Mouse (Mus musculus) lung, adult 2 months (tissue): Measurements from ENCODE around the gene Efna3.

Experiments used
- CTCF ChIP-seq: fragments of 200-500 bp; IDR thresholded peaks from 2 replicates; pipeline ENCODE4 v1.5.1; 2011; ENCODE audit warnings: mild to moderate bottlenecking, low read length, control low read depth; ENCODE audit not compliant: insufficient read depth
- POLR2A ChIP-seq: fragments of 200-500 bp; IDR thresholded peaks from 2 replicates; pipeline ENCODE4 v1.6.1; 2011; ENCODE audit warnings: low read depth, mild to moderate bottlenecking, control low read depth, low read length, borderline replicate concordance; ENCODE audit errors: extremely low read depth

GRCm38 (mm10) chr3:89356029-89356428 lies 33.3 kb upstream of the Efna3 start:
- no peak for TF ChIP-seq POLR2A
- TF ChIP-seq CTCF = no peak
